Mouse (Mus musculus) cerebellum, adult 11 months (tissue): ENCODE data around the gene Zfp819.
"Not testable (repeated sequence)": the region's sequence is repeated elsewhere in the genome, so short reads cannot be mapped to it uniquely, and the experiment has no call there.

Source experiments
- DNase-seq: peaks from one replicate; pipeline ENCODE4 v3.0.0; 2022

The Zfp819 gene

GRCm38 (mm10) chr7:43643046-43643652 lies 36.2 kb downstream of the Zfp819 start:
- no peak for DNase-seq

DNA sequence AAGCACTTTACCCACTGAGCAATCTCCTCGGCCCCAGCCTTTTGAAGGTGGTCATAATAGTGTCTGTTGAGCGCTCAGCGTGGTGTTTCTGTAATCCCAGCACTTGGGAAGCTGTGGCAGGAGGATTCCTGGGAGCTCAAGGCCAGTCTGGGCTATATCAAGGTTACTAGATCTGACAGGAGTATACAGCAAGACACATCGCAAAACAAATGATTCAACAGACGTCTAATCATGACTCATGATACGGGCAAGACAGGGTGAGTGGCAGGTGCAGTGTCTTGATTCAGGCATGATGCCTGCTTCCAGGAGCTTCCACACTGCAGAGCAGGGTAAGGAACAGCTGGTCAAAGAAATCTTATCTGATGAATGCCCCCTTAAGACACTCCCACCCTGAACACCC lies 45.7 kb downstream of the Zfp819 start:
- DNase-seq: no peak

- no peak for DNase-seq
These were observed 47.5 kb downstream of the Zfp819 start for GRCm38 (mm10) chr7:43654519-43654918.

DNA sequence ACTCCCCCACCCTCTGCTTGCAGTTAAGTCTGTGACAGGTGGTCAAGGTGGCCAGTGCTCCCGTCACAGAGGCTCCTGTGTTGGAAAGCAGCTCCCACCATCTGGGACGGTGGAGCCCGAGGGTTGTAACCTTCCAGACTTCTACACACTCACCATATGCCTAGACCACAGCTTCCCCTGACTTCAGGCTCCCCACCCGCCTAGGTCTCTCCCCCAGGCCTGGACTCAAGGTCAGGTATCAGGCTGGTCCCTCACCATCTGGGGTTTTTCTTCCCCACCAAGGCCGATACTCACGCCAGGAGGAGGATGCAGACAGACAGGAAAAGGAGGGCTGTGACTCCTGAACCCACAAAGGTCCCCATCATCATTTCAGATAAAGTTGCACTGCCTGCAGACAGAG lies 49.3 kb downstream of the Zfp819 start:
- DNase-seq: no peak

GRCm38 (mm10) chr7:43660002-43660401 lies 53.0 kb downstream of the Zfp819 start, which contains the start of gene Siglece:
Siglece (minus strand) TSS chr7:43660161.
- DNase-seq: no peak

DNA sequence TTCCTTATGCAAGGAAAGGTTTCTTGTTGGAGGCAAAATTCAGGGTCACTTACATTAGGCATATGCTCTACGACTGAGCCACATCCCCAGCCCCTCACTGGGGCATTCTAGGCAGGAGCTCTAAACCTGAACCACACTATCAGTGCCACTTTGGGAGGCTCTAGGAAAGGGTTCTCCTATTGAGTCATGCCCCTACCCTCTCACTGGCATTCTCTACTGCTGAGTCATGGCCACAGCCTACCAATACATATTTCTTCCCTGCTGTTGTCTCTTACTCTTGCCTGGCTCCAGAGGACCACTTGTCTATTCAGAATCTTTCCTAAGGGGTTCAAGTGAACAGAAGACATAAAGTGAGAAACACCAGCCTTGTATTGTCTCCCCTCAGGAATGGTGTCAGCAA lies 55.8 kb downstream of the Zfp819 start:
- DNase-seq: no peak

DNA sequence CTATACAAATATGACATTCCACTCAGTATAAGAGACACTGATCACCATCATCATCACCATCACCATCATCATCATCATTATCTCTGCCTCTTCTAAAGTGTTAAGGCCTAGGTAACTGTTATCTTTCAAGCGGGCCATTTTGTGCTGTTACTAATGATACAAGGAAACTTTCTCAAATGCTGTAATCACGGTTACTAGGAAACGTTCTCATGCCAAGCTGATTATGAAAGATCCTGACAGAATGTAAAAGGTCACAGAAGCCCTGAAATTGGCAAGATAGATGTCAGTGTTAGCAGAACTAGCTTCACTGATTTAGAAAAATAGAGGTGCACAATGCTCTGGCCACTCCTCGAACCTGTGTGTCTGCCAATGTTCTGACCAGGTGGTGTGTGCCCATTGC lies 60.3 kb downstream of the Zfp819 start:
- DNase-seq: not testable (repeated sequence)
